Mouse (Mus musculus): ENCODE data around the gene Pbx4.

Gene Pbx4

GRCm38 (mm10) chr8:69876097-69876496 lies 43.8 kb downstream of the Pbx4 start:
- DNase-seq = no peak

GRCm38 (mm10) chr8:69876967-69877366 lies 44.7 kb downstream of the Pbx4 start:
- no peak for DNase-seq

- DNase-seq = no peak
These were observed 45.1 kb downstream of the Pbx4 start for GRCm38 (mm10) chr8:69877396-69877795.

GRCm38 (mm10) chr8:69877992-69878391 lies 45.7 kb downstream of the Pbx4 start:
- DNase-seq = no peak

- DNase-seq = no peak
These were observed 47.4 kb downstream of the Pbx4 start for GRCm38 (mm10) chr8:69879678-69880077.

- no peak for DNase-seq
These were observed 48.5 kb downstream of the Pbx4 start for GRCm38 (mm10) chr8:69880841-69881240.

- DNase-seq = no peak
These were observed 49.1 kb downstream of the Pbx4 start for GRCm38 (mm10) chr8:69881261-69881865.

- peak; percentile 77 for DNase-seq
These were observed 49.9 kb downstream of the Pbx4 start for GRCm38 (mm10) chr8:69882021-69882756.

- no peak for DNase-seq
These were observed 50.7 kb downstream of the Pbx4 start for GRCm38 (mm10) chr8:69882833-69883600.

GRCm38 (mm10) chr8:69884141-69884540 lies 51.9 kb downstream of the Pbx4 start:
- DNase-seq = no peak

- DNase-seq = no peak
These were observed 55.3 kb downstream of the Pbx4 start, which contains the start of gene Cilp2 for GRCm38 (mm10) chr8:69887289-69888243. TSS of gene Cilp2 (minus strand) at chr8:69887687.

- DNase-seq = no peak
These were observed 56.1 kb downstream of the Pbx4 start for GRCm38 (mm10) chr8:69888244-69888866.

GRCm38 (mm10) chr8:69888902-69889301 lies 56.6 kb downstream of the Pbx4 start:
- no peak for DNase-seq

GRCm38 (mm10) chr8:69890813-69891241 lies 58.5 kb downstream of the Pbx4 start:
- peak; percentile 70 for DNase-seq

GRCm38 (mm10) chr8:69893863-69894262 lies 61.6 kb downstream of the Pbx4 start:
- DNase-seq = peak; percentile 71

GRCm38 (mm10) chr8:69894836-69895332 lies 62.6 kb downstream of the Pbx4 start:
- no peak for DNase-seq

GRCm38 (mm10) chr8:69895772-69896451 lies 63.6 kb downstream of the Pbx4 start:
- no peak for DNase-seq

- DNase-seq = no peak
These were observed 65.6 kb downstream of the Pbx4 start for GRCm38 (mm10) chr8:69897857-69898256.

GRCm38 (mm10) chr8:69899876-69900275 lies 67.6 kb downstream of the Pbx4 start:
- DNase-seq = no peak

- DNase-seq = no peak
These were observed 68.7 kb downstream of the Pbx4 start for GRCm38 (mm10) chr8:69900895-69901451.
